Mouse (Mus musculus) bone marrow, adult 2 months (tissue): ENCODE measurements at regions not wholly inside any gene's neighbourhood (a gene's known extent, or its start where the extent isn't known, plus 50 kb on each side); places are given as distances from the start of the nearest gene placed in this dataset.

ENCODE experiments used
- CTCF ChIP-seq: fragments of 200-500 bp; IDR thresholded peaks from 2 replicates; pipeline ENCODE4 v1.5.1; 2011; ENCODE audit warnings: low read length, control low read depth; ENCODE audit not compliant: control insufficient read depth, insufficient read depth
- POLR2A ChIP-seq: fragments of 200-500 bp; IDR thresholded peaks from 2 replicates; pipeline ENCODE4 v1.6.1; 2011; ENCODE audit warnings: low read depth, mild to moderate bottlenecking, control low read depth, low read length, borderline replicate concordance; ENCODE audit not compliant: control insufficient read depth

DNA sequence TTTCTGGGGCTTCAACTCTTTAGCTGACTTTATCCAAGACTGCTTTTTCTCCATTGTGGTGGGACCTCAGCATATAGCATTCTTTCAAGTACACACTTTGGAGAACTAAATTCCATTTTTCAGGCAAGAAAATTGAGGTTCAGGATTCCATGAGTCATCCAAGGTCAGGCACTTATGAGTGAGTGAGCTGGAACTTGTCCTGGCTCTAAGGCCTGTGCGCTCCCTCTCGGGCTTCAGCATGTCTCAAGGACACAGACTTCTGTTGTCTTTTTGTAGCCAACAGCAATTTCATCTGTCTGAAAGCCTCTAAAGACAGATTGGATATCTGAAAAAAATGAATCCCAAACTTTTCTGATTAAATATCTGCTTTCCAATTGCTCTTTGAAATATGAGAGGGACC lies 769.1 kb upstream of the 4930452B06Rik start:
- TF ChIP-seq POLR2A = no peak
- no peak for TF ChIP-seq CTCF
